Mouse (Mus musculus) liver, embryonic 14.5 days (tissue): ENCODE results near the gene Usp5. TPM values are rescaled to one million over a fixed set of nuclear protein-coding genes. Genes with fewer than 3 reads are reported as not detected.
A peak's percentile ranks its signal among the peaks of the same experiment; 100 is the strongest.

Experiments used
- ATAC-seq: fragments of 200-750 bp; cut with Nextera tagmentation; 2 replicates; pipeline ENCODE4 v1.8.0; 2017; ENCODE audit warnings: moderate number of reproducible peaks, mild to moderate bottlenecking, moderate library complexity; ENCODE audit not compliant: insufficient read depth
- DNase-seq, 3 experiments: peaks; one replicate each; pipeline ENCODE4 v3.0.0-alpha.2; 2012 to 2013; ENCODE audit warnings: low read depth in 3 of 3, low spot score in 3 of 3
- H3K27ac ChIP-seq: fragments of 300-500 bp; sonication (generic); 2 replicates; pipeline ENCODE4 v1.5.1; 2014; ENCODE audit warnings: moderate library complexity, mild to moderate bottlenecking, control low read depth, inconsistent platforms
- H3K27me3 ChIP-seq: fragments of 300-500 bp; sonication (generic); 2 replicates; pipeline ENCODE4 v1.6.1; 2014; ENCODE audit warnings: mild to moderate bottlenecking, low read length, moderate library complexity; ENCODE audit not compliant: control insufficient read depth, insufficient read depth
- H3K36me3 ChIP-seq: fragments of 300-500 bp; sonication (generic); replicated peaks from 2 replicates; pipeline ENCODE4 v1.6.1; 2014; ENCODE audit warnings: low read depth; ENCODE audit not compliant: control insufficient read depth, insufficient read depth
- H3K4me1 ChIP-seq, 2 experiments: fragments of 200-500 bp in 1 of 2; fragments of 300-500 bp in 1 of 2; sonication (generic) in 1 of 2; replicated peaks; 2 replicates each; pipeline ENCODE4 v1.6.1; 2012 to 2014; ENCODE audit warnings: antibody characterized with exemption in 1 of 2, inconsistent platforms in 1 of 2, low read length in 1 of 2; ENCODE audit not compliant: control insufficient read depth in 2 of 2, insufficient read depth in 2 of 2
- H3K4me2 ChIP-seq: fragments of 300-500 bp; sonication (generic); 2 replicates; pipeline ENCODE4 v1.6.1; 2014; ENCODE audit warnings: low read depth, mild to moderate bottlenecking, control low read depth, moderate library complexity
- H3K4me3 ChIP-seq, 2 experiments: fragments of 200-500 bp in 1 of 2; fragments of 300-500 bp in 1 of 2; sonication (generic) in 1 of 2; 2 replicates each; pipeline ENCODE4 v1.5.1; 2012 to 2014; ENCODE audit warnings: low read depth in 2 of 2, low read length in 2 of 2, mild to moderate bottlenecking in 2 of 2, control low read depth in 1 of 2, inconsistent platforms in 1 of 2, moderate library complexity in 1 of 2; ENCODE audit not compliant: insufficient read depth in 1 of 2
- H3K9ac ChIP-seq: fragments of 300-500 bp; sonication (generic); replicated peaks from 2 replicates; pipeline ENCODE4 v1.6.1; 2014; ENCODE audit warnings: mild to moderate bottlenecking, control low read depth, moderate library complexity
- H3K9me3 ChIP-seq: fragments of 300-500 bp; sonication (generic); 2 replicates; pipeline ENCODE4 v1.6.1; 2016; ENCODE audit warnings: low read length, mixed read lengths; ENCODE audit not compliant: control insufficient read depth
- CTCF ChIP-seq: IDR thresholded peaks from 2 replicates; pipeline ENCODE4 v1.5.1; 2016; ENCODE audit warnings: antibody characterized with exemption, low read depth, control low read depth
- EP300 ChIP-seq: IDR thresholded peaks from 2 replicates; pipeline ENCODE4 v1.6.1; 2016; ENCODE audit warnings: antibody characterized with exemption, low read depth
- WGBS: fragments of 180-500 bp; shearing (Covaris S2); extraction: QIAGEN DNeasy Blood & Tissue Kit; methylation state at CpG from one replicate; pipeline ENCODE4 v1.1.7; 2014; ENCODE audit not compliant: insufficient replicate concordance; 5-methylcytosine and 5-hydroxymethylcytosine counted together
- polyA plus RNA-seq, 2 experiments: library from polyadenylated mRNA; depleted of rRNA in 1 of 2; stranded (reverse) in 1 of 2; unstranded in 1 of 2; fragments of >200 nt; fragmentation: Nextera tagmentation in 1 of 2; extraction: Ambion mirVana in 1 of 2; gene quantifications; 2 replicates each; pipeline versions ENCODE4 v1.2.1 to v1.2.3; 2012 to 2014

Gene Usp5
- polyA plus RNA-seq, 2 experiments = 27.6 to 38.0 TPM

DNA sequence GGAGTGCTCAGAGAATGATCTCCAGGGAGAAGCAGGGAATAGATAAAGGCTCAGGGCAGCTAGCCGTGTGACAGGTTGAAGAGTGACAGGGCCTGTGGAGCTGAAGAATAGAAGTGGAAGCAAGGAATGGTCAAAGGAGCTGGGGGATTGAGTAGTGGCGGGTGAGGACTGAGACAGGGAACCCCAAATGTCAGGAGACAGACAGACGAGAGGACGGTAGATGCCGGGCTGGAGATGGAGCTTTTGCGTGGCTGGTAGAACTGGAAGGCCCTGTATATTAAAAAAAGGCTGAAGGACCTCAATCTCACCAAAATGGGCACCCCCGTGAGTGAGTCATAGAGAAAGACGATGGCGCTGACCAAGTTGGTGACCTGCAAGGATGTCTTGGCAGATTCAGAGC is 31.2 kb upstream of the Usp5 start:
- Histone ChIP-seq H3K4me2 (no peak overlapping the region), H3K9ac (no peak overlapping the region), H3K27me3 (peaks cover 76% of the 10 kb centered on the region), H3K4me3 (no peak overlapping the region), H3K36me3 (no peaks in the 10 kb centered on the region), H3K9me3 (no peaks in the 10 kb centered on the region), H3K4me1 (no peaks in the 10 kb centered on the region), H3K27ac (no peak overlapping the region)
- TF ChIP-seq EP300 (no peak), CTCF (no peak)
- DNase-seq = no peak
- 68% methylated on average over 9 of the region's 9 CpGs for WGBS
- ATAC-seq = no peak

- ATAC-seq (no peak), DNase-seq (peak; percentile 24 to 33 (median 26))
- 4% methylated on average over 12 of the region's 12 CpGs for WGBS
- Histone ChIP-seq H3K4me2 (no peak overlapping the region), H3K27me3 (peaks cover 75% of the 10 kb centered on the region), H3K9me3 (no peaks in the 10 kb centered on the region), H3K27ac (no peak overlapping the region), H3K4me1 (no peaks in the 10 kb centered on the region), H3K4me3 (no peak overlapping the region), H3K36me3 (no peaks in the 10 kb centered on the region), H3K9ac (no peak overlapping the region)
- TF ChIP-seq EP300 (no peak), CTCF (peak; percentile 88)
These were observed 30.4 kb upstream of the Usp5 start for GRCm38 (mm10) chr6:124859725-124860124.

GRCm38 (mm10) chr6:124858561-124859318 is 29.5 kb upstream of the Usp5 start:
- no peak overlapping the region for H3K27ac ChIP-seq
- H3K27me3 ChIP-seq = peaks cover 68% of the 10 kb centered on the region
- 53% methylated on average over 28 of the region's 28 CpGs for WGBS
- no peaks in the 10 kb centered on the region for H3K9me3 ChIP-seq
- H3K36me3 ChIP-seq = no peaks in the 10 kb centered on the region
- H3K4me2 ChIP-seq = no peak overlapping the region
- no peak for DNase-seq
- no peak overlapping the region for H3K9ac ChIP-seq
- TF ChIP-seq CTCF (no peak), EP300 (no peak)
- ATAC-seq = no peak
- H3K4me3 ChIP-seq = no peak overlapping the region
- H3K4me1 ChIP-seq = no peaks in the 10 kb centered on the region

DNA sequence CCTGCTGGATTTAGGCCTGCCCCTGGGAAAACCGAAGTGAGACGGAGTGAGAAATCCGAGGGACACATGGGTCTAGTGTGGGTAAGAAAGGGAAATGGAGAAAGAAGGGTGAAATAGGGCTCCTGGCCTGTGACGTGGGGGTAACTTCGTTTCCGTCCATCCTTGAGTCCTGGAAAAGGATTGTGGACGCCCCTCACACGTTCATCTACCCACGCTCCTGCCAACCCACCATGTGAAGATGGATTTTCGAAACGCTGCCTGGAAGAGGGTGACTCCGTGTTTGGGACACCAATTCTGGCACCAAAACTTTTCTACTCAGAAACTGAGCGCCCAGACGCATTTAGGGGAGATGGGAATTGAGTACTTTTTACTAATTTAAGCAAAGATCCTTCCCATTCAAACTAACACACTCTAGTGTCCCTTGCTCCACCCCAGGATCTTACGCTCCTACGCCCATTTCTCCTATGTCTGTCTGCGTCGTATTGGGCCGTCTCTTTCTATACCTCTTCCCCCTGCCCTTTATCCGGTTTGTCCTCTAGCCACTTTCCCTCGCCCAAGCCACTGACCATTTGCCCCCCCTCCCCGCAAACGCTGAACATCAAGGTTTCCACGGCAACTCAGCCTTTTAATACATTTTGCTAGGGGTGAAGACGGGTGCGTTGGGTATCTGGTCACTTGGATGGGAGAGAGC is 28.7 kb upstream of the Usp5 start:
- 22% methylated on average over 26 of the region's 26 CpGs for WGBS
- H3K4me3 ChIP-seq = peak overlapping the region in 1 of 2 experiments; percentile 6; a peak in 1 of 4 replicates
- ATAC-seq (no peak), DNase-seq (no peak)
- peaks cover 60% of the 10 kb centered on the region for H3K27me3 ChIP-seq
- H3K27ac ChIP-seq = no peak overlapping the region
- H3K4me2 ChIP-seq = peak overlapping the region; percentile 65; the same call in 1 of the 2 replicates
- no peak for TF ChIP-seq EP300
- TF ChIP-seq CTCF = no peak
- no peaks in the 10 kb centered on the region for H3K4me1 ChIP-seq
- H3K9ac ChIP-seq = no peak overlapping the region
- no peaks in the 10 kb centered on the region for H3K36me3 ChIP-seq
- H3K9me3 ChIP-seq = no peaks in the 10 kb centered on the region
